Mouse (Mus musculus) layer of hippocampus, postnatal 14 days (tissue): ENCODE measurements around the gene Tfrc. TPM values are rescaled to one million over a fixed set of nuclear protein-coding genes. Genes with fewer than 3 reads are reported as not detected.

Experiments used
- DNase-seq, 2 experiments: peaks; one replicate each; pipeline ENCODE4 v3.0.0; 2021 to 2022; ENCODE audit warnings: low spot score in 2 of 2, mixed read lengths in 1 of 2
- total RNA-seq, 2 experiments: library from RNA; stranded (reverse); gene quantifications; 2 replicates each; pipeline ENCODE4 v1.2.3; 2021

The Tfrc gene
- total RNA-seq, 2 experiments from 2014 or later: 83.5 to 111 TPM

DNA sequence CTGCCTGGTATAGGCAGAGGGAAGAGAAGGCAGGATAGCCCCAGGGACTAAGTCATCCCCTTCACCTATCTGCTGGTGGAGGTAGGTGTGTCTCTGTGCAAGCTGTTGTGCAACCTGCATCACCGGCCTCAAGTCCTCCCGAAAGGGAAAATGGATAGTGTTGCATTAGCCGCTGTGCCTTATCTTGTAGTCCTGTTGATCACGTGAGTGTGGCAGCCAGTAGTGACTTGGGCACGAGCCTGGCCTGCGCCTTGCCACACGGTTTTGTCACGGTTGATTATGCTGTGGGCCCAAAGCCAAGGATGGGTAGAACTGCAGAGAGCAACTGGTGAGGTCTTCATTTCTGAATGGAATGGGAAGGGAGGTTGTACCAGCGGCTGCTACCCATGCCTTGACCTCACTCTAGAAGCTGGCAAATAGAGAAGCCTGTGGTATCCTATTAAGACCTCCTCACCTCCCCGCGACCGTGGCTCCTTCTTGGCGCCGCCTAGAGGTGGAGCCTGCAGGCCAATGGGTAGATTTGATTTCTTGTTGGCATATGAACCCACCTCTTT, 36.7 kb downstream of the Tfrc start:
- DNase-seq: no peak

DNA sequence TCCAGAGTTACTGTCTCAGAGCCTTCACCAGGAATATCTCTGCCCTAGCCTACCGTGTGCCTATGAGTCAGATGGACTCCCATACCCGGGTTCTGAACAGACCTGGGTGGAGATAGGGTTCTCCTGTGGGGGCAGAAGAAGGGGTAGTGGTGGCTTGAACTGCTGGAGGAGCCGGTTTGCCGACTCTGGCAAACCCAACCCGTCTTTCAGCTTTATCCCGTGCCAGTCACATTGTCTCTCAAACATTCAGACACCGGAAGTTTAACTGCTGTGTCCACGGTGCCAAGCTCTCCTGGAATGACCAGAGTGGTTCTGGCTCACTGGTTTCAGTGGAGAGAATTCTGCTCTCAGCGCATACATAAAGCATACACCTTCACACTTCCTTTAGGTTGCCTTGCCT, 37.3 kb downstream of the Tfrc start:
- no peak for DNase-seq

DNA sequence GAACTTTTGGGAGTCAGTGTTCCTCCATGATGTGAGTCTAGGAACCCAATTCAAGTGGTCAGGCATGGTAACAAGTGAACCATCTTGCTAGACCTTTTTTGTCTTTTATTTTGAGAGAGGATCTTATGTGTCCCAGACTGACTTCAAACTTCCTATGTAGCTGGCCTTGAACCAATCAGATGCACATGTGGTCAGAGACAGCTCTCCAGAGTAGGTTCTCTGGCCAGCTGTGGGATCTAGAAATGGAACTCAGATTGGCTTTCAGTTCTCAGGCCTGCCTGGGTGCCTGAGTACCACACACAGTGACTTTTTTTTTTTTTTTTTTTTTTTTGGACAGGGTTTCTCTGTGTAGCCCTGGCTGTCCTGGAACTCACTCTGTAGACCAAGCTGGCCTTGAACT, 39.0 kb downstream of the Tfrc start:
- DNase-seq: no peak

DNA sequence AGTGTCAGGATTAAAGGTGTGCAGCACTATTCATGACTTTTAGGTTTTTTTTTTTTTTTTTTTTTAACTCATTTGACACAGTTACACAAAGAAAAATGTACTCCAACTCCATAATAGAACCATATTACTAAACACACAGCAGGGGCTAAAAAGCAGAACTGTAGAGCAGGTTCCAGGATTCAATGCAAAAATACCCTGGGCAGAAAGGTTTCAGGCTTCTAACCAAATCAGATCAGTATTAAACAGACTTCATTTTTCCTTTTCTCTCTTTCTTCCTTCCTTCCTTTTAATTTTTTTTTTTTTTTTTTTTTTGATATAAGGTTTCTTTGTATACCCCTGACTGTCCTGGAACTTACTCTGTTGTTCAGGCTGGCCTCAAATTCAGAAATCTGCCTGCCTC, 41.7 kb downstream of the Tfrc start:
- no peak for DNase-seq

DNA sequence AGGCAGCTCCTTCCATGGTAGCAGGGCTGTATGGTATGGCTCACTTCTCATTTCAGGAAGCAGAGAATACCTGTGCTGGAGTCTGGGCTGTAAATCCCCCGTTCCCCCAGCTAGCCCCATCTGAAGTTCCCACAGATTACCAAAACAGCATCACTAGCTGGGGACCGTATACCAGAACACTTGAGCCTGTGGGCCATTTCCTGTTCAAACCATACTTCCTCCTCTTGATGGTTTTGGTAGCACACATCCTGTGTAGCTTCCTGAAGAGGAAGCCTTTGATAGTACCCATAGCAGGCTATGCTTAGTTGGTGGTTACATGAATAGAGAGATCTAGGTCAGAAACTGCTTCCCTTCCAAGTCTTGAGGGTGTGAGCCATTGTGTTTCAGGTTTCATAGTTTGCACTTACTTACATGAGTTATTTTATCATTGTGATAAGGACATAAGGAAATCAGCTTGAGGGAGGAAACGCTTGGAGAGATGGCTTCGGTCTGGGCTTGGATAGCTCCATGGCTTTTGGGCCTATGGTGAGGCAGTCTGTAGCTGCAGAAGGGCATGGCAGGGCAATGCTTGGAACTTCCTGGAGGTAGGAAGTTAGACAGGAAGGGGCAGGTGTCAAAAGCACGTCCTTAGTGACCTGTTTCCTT, 42.4 kb downstream of the Tfrc start:
- no peak for DNase-seq

DNA sequence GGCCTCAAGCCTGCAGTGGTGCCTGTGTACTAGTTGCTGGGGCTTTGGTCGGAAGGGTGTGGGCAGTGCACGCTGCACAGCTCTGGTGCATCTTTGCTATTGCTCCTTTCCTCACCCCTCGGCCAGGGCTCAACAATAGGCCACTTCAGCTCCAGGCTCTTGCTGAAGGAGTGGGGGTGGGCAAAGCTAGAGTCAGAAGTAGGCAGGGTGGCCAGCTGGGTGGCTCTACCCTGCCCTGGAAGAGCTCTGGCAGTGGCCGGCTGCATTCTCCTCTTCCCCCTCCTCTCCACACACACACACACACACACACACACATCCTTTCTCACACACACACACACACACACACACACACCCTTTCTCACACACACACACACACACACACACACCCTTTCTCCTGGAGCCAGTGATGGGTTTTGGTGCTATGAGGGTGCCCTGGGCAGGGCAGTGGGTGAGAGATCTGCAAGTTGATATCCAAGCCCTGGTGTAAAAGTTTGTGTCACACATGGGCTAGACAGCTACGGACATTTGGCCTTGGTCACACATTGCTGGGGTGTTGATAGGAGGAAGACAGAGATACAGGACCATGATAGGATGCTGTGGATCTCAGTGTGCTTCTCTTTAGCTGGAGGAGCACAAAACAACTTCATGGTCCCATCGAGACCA, 45.5 kb downstream of the Tfrc start:
- no peak for DNase-seq

DNA sequence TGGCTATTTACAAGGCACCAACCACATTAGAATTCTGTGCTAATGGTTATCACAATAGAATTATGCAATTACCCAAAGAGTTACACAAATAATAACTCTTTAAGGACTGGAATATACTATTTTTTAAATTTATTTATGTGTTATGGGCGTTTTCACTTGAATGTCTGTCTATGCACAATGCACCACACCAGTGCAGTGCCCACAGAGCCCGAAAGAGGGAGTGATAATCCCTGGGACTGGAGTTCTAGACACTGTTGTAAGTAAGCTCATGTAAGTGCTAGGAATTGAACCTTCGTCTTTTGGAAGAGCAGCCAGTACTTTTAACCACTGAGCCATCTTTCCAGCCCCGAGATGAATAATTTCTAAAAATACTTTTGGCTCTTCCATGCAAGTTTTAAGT, 46.8 kb downstream of the Tfrc start:
- no peak for DNase-seq

DNA sequence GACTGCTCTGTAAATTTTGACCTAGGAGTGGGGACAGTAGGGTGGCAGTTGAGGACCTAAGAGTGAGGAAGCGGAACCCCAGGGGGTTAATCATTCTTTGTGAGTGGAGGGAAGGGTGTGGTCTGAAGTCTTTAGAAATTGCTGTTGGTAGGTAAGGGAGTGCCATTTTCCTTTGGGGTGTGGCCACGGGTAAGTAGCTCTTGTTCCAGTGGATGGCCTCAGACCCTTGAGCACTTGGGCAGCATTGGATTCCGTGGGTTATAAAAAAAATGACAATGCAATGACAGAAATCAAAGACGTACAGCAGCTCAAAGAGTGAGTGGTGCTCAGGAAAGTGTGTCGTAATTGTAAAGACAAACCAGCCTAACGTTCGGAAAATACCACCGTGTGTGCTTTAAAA, 47.6 kb downstream of the Tfrc start:
- DNase-seq: no peak

DNA sequence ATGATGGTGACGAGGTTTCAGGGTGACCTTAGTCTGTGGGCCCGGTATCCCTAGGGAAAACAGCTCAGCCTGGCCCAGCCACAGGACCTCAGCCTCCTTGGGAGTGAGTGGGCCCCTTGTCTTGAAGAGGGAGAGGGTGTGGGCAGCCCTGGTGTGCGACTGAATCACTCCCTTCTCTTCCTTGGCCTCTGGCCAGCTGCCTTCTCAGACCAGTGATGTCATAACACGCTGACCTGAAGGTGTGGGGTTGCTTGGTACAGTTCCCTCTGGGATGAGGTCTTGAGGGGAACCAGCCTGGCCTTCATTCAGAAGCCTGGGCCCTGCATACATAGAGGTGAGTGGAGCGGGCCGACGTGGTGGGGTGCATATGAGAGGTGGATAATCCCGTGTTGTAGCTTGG, 48.1 kb downstream of the Tfrc start:
- DNase-seq: no peak

DNA sequence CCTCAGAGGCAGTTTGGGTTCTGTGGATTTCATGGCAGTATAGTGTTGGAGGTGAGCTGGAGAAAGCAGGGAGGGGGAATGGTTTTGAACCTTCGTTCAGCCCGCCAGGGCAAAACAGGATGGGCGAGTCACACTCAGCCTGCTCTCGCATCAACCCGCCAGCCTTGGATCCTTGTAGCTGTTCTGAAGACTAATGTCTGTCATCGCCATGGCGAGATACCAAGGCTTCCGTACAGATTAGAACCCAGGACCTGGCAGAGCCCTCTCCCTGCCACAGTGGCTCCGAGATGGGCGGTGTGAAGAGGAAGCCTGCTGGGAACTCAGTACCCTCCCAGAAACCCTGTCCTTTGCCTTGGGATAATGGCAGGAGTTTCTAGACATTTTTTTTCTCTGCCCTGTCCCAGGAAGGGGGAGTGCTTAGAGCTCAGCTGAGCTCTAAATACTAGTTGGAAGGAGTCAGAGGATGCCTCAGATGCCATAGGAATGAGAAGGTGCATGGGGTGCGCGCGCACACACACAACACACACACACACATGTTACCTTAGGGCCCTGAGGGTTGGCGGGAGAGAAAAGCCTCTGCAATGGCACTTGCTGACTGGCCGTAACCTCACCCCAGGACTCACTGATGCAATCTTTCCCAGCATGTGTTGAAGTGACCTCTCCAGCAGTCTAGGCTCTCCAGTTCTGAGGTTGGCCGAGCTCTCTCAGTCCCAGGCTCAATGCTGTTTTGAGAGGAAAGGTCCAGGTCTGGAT, 49.0 kb downstream of the Tfrc start:
- DNase-seq: no peak

DNA sequence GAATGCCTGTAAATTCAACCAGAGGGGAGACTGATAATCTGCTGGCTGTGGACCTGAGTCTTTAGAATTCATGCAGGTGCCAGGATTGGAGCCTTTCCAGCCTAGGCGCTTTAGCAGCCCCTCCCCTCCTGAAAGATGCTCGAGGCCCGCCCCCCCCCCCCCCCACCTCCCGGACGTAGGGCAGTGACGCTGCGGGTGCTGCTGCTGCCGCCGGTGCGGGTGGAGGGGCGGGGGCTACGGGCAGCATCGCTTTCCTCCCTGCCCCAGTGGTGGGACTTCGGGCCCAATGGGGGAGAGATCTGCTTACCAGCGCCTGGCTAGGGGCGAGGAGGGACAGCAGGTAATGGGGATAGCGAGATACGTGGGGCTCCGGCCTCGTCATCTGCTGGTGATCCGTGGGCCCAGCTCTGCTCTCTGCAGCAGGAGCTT, 50.0 kb downstream of the Tfrc start:
- DNase-seq: peak in 1 of 2 experiments; percentile 48

DNA sequence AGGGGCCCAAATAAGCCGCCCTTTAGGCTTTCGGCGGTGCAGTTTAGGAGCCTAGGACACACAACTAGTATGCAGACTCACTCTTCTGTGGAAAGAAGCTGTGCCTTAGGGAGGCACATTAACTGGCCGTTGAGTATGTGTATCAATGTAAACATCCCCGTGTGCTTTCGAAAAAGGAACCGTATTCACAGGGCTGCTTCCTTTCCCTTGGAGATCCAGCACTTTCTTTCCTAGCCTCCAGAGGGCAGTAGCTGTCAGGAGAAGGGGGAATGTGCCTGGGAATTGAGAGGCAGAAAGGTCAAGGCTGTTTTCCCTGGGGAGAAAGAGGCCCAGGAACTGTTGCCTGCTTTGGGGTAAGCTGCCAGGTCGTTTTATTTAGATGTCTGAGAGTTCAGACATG, 50.7 kb downstream of the Tfrc start:
- peak; percentile 69 to 74 for DNase-seq

DNA sequence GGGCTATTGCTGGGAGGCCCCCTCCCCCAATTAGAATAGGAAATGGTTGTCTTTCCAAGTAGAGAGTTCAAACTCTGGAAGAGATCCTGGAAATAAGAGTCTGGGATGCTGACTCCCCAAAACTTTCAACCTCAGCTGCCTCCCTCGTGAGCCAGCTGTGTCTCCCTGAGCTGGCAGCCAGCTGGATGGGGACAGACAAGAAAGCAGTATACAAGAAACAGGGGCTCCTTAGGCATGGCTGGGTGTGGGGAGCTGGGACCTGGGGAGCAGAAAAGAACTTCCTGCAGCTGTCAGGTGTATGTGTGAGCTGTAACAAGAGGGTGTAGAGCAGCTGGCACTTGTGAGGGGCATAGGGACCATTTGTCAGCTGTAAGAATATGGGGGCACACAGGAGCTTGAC, 51.4 kb downstream of the Tfrc start:
- no peak for DNase-seq

DNA sequence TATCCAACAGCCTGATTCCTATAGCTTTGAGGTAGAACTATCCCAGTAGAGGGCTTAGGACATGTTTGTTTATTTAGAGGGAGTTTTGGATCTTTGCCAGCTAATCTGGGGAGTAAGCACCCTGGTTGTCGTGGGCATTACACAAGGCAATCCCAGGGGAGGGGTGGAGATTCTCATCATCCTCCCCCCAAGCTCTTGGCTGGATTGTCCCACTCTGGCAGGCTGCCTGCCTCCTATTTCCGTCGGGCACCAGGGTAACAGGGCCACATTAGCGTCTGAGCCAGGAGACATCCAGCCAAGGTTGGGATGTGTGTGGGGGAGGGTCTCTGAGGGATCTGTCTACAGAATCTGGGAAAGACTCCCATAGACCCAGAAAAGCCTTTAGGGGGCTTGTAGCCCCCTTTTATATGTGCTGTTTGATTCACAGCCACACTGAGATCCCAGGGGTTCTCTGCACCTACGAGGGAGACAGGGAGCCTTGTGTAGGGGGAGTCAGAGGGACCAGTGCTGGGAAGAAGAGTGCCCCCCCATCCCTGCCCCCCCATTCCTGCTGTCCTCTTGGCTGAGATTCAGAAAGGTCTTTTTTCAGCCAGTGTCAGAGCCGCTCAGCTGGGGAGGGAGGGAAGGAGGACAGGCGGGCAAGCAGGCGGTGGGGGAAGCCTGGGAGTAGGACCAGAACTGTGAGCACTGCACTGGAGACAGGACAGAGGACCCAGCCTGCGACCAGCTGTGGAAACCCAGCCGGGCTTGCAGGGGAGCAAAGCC, 52.0 kb downstream of the Tfrc start:
- DNase-seq: peak; percentile 75 to 86

DNA sequence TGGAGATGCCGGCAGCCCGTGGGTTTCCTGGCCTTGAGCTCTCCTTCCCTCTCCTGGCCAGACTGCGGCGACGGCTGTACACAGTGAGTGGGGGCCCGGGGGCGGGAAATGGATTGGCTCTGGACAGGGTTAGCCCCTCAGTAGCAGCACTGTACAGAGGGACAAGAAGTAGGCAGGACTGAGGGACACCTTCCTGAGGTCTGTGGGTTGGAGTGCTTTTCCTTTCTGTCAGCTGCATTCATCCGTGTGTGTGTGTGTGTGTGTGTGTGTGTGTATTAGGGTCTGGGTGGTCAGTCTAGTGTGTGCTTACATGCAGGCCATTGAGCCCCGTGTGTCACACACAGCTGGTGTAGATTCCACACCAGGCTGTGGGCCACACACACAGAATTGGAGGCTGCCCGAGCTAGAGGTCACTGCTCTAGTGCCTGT, 52.8 kb downstream of the Tfrc start:
- no peak for DNase-seq

DNA sequence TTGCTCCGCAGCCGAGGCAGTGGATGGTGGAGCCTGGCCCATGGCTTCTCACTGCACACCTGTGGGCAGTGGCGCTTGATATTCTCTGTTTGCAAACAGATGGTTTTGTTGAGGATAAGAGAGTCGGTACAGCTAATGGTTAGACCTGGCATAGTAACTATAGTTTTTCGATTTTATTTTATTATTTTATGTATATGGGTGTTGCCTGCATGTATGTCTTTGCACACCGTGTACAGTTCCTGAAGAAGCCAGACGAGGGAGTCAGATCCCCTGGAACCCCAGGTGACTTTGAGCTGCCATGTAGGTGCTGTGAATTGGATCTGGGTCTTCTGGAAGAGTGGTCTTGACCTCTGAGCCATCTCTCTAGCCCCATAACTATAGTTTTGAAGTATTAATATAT, 53.7 kb downstream of the Tfrc start:
- no peak for DNase-seq

DNA sequence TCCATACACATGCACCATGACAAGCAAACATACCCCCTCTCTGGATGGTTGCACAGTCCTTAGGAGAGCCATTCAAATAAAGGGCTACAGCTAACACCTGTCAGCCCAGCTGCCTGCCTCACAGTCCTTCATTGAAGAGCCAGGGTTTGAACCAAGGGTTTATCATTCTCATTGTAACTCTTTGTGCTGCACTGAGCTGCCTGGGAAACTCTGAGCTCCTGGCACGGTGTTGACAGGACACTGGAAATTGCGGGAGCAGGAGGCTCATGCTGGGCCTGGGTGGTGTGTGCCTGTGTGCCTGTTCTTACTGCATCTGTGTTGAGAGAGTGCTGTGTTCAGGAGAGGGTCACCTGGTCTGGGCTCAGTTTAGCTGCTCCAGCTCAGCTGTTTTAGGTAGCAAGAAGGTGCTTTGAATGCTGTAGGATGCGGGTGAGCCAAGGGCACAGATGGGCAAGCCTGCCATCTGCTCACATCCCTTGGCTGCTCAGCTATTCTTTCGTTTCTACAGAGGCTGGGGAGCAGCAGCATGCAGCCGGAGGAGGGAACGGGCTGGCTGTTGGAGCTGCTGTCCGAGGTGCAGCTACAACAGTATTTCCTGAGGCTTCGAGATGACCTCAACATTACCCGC, 54.6 kb downstream of the Tfrc start:
- no peak for DNase-seq

DNA sequence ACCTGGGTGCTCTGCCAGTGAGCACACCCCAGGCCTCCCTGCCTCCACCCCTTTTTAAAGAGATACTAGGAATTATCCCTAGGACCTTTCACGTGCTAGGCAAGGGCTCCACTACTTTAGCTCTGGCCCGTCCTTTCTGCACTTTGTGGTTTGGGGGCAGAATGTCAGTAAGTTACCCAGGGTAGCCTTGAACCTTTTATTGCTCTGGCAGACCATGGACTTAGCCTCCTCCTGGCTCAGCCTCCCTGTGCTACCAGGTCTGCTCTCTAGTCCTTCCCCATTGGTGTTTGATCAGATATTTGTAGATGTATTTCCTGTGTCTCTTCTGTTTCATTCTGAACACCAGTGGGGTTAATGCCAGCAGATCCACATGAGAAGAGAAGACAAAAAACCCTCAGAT, 55.5 kb downstream of the Tfrc start:
- DNase-seq: no peak

DNA sequence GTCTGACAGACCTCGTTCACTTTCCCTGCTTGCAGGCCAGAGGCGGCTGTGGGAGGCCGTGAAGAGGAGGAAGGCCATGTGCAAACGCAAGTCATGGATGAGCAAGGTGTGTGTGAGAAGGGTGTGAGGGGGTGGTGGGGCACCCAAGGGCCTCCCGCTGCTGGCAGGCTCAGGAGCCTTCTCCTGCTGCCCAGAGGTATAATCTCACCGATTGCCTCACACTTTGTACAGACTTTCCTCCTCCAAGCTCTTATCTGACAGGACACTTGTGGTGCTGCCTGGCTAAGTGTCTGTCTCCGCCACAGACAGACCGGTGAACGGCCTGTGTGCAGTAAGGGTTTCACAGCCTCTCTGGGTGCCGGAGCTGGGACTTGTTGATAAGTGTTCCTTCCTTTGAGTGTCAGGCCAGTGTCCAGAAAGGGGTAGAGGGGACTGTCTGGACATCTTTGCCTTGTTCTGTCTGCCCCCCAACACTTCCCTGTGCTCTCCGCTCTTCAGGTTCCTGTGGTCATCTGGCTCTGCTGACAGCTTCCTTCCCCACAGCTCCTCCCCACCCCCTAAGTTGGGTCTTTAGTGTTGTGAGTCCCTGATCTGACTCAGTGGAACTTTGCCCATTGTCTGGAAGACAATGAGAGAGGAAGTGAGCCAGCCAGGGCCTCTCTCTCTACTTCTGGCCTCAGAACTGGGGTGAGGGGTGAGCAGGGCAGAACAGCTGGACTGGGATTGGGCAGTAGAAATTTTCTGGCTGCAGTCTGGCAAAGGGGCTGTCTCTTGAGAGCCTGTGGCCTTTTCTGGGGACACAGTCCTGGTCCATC, 57.3 kb downstream of the Tfrc start:
- no peak for DNase-seq
